Mouse (Mus musculus): ENCODE results near the gene Arvcf.
A peak's percentile ranks its signal among the peaks of the same experiment; 100 is the strongest.

The Arvcf gene

DNA sequence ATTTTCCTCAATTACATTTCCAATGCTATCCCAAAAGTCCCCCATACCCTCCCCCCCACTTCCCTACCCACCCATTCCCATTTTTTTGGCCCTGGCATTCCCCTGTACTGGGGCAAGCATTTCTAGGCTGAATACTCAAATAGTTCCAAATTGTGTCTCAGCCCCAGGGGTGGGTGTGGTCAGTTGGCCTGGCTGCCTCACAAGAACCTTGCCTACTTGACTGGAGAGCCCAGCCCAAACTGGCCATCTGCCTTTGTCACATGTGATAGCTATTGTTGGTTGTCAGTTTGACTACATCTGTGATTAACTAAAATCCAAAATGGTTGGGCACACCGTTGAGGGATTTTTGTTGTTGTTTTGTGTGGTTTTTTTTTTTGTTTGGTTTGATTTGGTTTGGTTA is 9.0 kb downstream of the Arvcf start:
- DNase-seq (ENCODE audit: low spot score), result no peak

DNA sequence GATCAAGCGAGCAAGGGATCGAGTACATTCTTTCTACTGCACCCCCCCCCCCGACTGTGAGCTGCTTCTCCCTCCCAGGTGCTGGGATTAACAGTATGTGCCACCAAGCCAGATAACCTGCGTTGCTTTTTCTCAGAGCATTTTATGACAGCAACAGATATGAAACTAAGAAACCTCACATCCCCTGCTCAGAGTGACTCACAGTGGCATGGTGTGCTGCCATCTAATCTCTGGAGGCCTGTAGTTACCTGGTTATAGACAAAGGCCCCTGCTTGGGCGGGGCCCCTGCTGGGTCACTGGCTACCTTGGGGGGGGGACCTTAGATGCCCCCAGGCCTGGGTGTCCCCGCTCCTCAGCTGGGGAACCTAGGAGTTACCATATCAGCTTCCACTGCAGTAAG is 10.0 kb downstream of the Arvcf start:
- DNase-seq (ENCODE audit: low spot score), result no peak

DNA sequence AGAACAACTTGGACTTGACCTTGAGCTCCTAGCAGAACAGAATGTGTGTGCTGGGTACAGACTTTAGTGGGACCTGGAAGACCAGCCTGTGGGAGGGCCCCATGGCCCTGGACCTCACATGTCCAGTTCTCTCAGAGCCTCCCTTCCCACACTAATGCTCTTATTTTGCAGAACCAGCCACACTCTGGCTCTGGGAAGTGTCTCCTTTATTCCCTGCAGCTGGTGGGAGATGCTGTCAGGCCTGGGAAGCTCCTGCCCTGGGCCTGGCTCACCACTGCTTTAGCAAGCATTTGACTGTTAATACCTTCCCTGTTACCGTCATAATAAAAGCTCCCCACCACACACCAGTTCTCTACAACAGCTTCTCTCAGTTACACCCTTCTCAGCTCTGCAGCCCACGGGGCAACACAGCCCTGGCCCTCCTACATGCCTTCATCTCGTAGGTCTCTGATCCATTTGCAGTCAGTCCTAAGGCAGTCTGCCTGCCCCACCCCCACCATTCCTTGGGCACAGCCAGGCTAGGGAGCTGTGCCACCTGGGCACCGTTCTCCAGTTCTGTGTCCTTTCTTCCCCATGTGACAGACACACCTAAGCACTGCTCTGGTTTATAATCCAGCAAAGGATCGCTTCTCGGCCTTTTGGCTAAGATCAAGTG is 12.3 kb downstream of the Arvcf start:
- no peak for DNase-seq (ENCODE audit: low spot score)

DNA sequence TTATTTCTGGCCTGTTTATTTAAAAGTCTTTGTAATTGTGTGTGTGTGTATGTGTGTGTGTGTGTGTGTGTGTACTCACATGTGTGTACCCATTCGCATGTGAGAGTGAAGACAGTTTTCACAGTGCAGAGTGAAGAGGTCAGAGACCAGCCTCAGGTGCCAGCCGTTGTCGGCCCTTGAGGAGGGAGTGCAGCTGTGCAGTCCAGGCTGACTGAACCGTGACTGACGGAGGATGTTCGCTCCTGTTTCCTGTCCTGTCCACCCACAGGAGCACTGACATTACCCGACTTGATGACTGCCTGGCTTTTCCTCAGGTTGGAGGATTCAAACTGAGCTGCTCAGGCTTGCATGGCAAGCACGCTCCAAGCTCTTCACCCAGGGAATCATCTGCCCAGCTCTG is 15.0 kb downstream of the Arvcf start:
- DNase-seq (ENCODE audit: low spot score), result no peak

DNA sequence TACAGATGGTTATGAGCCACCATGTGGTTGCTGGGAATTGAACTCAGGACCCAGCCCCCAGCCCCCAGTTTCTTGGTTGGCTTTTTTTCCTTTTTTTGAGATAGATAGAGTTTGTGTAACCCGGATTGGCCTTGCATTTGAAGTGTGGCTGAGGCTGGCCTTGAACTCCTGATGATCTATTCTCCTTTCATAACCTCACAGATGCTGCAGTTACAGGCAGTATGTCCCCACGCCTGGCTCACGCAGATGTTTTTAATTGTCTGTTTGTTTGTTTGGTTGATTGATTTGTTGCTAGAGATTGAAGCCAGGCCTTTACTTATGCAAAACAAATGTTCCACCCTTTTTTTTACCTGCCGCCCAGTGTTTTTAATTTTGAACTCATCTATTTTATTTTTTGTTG is 18.9 kb downstream of the Arvcf start:
- DNase-seq (ENCODE audit: low spot score), result no peak

DNA sequence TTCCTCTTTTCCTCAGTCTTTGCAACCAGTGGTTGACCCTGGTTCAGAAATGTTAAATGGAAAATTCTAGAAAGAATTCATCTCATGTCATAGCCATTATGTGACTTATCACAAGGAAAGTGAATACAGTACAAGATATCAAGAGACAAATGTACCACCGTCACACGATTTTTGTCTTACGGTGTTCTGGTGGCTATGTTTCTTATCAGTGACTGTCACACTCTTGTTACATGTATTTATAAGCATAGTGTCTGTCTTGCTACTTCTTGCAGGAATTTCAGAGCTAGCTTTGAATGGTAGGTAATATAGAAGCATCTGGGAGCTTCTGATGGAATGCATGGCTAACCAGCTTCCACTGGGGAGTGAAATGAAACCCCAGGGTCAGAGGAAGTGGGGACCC is 22.2 kb downstream of the Arvcf start:
- no peak for DNase-seq (ENCODE audit: low spot score)

DNA sequence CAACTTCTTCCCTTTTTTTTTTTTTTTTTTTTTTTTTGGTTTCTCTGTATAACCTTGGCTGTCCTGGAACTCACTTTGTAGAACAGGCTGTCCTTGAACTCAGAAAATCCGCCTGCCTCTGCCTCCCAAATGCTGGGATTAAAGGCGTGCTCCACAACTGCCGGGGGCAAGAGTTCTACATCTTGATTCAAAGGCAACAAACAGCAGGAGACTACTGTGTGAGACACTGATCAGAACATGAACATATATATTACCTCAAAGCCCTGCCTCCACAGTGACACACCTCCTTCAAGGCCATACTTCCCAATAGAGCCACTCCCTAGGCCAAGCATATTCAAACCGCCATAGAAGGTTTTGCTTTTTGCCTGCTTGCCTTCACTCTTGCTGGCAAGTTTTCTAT is 25.6 kb downstream of the Arvcf start:
- no peak for DNase-seq (ENCODE audit: low spot score)

DNA sequence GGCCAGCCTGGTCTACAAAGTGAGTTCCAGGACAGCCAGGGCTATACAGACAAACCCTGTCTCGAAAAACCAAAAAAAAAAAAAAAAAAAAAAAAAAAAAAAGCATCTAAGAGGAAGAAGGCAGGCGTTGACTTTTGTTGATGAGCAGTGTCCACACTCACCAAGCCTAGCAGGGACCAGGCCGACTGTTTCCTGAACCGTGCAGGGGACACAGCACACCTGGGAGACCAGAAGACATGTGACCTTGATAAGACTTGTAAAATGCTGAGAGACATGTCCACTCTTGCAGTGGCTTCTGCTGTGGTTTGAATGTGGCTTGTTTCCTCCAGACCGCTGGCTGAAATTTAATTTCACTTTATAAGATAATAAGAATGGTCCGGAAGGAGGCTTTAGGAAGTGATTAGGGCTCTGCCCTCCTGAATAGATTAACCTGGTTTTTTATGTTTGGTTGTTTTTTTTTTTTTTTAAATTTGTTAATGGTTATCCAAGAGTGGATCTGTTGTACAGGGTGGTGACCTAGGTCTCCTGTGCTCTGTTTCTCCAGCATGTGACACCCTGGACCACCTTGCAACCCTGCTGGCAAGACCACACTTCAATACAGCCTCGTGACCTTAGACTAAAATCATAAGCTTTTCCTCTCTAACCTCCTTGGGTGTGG is 28.4 kb downstream of the Arvcf start:
- DNase-seq (ENCODE audit: low spot score), result no peak

DNA sequence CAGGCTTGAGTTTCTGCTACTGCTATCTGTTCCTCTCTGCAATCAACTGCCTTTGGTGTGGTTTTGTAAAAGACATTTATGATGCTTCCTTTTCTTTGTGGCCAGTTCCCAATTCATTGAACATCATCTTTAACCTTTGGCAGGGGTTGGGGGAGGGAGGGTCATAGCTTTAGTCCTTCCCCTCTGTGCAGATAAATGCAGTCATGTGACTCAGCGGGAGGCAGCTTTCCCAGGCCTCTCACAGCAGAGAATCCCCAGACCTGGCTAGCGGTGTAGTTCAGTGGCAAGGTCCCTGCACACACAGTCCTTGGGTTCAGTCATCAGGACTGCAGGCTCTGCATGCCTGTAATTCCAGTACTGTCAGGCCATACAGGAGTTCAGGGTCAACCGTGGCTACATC is 29.2 kb downstream of the Arvcf start:
- DNase-seq (ENCODE audit: low spot score), result peak; percentile 56

DNA sequence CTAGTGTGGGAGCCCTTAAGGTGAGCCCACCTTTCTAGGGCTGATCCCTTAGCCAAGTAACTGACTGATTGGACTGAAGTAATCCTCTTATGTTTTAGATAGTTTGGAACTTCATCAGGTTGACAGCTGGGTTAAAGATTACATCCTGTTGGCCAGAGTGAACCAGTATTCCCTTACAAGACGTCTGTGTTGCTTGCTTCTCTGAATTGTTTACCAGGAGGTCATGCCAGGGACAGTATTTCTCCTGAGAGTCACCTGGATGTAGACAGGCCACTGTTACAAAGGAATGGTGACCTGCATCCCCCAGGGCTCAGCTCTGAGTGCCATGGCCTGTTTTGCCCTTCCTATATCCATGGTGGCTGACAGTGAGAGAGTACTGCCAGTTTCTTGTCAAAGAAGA is 30.5 kb downstream of the Arvcf start:
- no peak for DNase-seq (ENCODE audit: low spot score)

DNA sequence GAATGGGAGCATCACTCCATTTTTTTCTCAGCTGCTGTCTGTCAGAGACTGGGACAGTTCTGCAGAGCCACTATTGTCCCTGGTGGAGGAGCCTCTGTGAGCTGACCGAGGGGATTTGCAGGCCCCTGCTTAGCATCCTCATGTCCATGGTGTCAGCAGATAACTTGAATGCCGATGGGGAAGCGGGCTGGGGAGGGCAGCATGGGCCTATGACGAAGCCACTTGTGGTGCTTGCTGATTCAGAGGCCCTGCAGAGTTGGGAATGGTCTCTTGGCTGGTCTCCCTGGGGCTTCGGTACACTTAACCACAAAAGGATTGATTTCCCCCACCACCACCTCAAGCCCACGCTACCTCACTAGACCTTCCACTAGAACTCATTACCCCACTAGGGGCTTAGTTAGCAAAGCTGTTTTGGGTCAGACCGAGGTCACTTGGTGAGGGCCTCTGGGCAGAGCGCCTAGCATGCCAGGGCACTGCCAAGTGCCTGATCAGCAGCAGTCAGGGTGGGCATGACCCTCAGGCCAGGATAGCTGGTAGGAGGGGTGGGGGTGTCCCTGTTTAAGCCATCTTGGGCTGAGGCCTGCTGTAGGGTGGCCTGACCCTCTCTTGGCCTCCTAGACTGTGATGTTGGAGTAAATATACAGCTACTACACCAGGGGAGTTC is 31.5 kb downstream of the Arvcf start:
- DNase-seq (ENCODE audit: low spot score), result no peak

DNA sequence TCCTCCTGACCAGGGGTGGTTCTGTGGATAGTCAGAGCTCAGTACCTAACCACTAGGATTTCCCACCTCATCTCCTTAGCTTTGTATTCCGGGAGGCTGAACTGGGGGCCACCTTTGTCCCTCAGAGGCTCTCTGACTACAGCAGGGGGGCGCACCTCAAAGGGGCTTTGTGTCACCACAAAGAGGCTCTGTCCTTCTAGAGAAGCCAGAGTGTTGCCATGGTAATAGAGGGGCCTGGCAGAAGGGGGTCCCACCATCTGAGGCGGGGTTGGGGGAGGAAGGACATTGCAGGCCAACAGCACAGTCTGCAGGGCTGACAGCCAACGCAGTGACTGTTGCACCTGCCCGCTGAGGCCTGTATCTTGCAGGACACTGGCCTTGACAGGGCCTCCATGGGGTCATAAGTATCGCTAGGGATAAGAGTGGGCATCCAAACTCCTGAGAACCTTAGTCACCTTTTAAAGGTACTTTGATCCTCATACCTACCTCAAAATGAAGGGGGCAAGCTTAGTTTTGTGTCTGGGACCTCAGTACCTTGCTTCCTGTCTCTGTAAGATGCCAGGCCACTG is 32.6 kb downstream of the Arvcf start:
- peak; percentile 85 for DNase-seq (ENCODE audit: low spot score)

DNA sequence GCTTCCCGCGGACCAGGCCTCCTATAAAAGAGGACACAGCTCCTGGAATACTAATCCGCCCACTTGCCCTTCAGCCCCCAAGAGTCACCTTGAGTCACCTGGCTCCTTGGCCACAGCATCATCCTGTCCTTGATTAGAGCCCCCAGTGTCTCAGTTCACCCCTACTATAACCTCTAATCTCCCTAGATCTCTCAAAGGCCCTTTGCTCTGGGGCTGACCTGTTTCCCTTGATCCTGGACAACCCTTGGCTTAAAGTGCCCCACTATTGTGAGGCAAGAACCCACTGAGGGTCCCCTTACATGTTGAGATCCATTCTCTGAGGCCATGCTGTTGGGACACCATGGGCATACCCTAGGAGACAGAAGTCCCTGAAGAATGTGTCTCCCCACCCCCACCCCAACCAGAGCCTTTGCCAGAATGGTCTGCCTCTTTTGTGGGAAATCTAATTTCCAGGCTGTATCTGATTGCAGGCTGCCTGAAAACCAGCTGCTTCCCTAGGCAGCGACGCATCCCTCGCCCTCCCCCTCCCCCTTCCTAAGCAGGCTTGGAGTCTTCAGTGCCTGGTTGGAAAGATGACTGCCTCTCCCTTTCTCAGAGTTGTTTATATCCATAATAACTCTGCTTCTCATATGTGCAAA is 33.8 kb downstream of the Arvcf start:
- DNase-seq (ENCODE audit: low spot score), result peak; percentile 69

DNA sequence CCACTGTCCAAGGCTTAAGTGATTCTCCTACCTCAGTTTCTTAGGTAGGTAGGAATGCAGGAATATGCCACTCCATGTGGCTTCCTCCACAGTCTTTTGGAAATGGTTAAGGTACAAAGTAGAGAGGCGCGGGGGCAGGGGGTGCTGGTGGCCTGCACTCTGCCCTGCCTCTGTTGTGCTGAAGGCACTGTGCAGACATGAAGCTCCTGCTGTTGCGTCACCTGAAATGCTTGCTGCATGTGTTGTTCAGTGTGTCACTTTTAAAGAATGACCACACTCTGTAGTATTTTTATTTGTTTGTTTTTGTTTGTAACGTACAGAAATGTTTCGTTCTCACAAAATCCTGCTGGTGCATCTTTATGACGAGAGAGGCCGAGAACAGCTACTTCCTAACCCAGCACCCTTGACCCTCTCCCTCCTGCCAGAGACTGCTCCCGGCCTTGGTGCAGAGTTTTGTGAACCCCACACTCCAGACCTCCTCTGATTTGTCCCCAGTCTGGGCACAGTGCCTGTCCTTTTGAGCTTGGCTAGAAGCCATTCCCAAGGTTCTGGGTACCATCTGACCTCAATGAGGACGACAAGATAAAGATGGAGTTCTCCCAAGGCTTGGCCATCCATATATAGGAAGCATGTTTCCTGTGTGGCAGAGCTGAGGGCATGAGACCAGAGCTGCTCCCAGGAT is 35.2 kb downstream of the Arvcf start:
- DNase-seq (ENCODE audit: low spot score), result no peak

DNA sequence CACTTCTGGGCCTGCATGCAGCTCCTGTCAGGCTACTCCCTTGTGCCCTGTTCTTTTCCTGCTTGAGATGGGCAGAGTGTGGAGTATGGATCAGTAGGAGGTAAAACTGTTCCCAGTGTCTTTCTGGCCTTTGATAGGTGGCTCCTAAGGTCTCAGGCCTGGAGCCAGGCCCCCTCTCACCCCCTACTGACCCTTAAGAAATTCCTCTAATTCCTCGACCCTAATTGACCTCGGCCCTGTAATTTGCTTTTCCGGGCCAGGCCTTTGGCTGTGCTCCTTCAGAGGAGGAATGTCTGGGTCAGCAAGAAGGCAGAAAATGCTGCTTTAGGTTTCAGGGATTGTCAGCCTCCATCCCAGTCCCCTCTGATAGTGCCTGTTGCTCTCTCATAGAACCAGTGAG is 35.8 kb downstream of the Arvcf start:
- DNase-seq (ENCODE audit: low spot score), result peak; percentile 75

DNA sequence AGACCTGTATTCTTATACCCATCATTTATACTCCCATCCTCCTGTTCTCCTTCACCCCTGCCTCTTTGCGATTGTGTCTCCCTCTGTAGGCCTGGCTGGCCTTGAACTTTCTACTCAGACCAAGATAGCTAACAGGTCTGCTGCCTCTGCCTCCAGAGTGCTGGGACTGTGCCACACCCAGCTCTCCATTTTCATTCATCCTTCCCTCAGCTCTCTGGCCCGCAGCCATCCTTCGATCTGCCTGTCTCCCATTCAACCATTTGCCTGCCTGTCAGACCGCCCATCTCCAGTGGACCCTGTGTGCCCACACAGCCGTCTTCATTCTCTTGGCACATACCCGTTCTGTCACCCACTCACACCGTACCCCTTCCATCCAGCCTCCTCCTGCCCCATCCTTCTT is 36.2 kb downstream of the Arvcf start:
- no peak for DNase-seq (ENCODE audit: low spot score)

DNA sequence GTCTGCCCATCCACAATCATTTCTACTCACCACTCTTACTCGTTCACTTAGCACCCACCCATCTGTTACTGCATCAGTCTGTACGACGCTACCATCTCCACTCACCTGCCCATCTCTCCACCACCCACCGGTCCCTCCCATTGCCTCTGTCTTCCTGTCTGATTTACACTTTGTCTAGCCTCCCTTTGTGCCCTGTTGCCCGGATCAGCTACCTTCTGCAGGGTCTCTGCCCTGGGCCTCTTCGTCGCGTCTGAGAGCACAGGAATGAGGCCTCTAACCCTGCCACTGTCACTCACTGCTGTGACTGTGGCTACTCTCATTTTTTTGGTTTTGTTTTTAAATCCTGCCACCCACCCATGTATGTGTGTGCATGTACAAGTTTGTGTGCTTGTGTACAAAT is 36.7 kb downstream of the Arvcf start:
- no peak for DNase-seq (ENCODE audit: low spot score)

DNA sequence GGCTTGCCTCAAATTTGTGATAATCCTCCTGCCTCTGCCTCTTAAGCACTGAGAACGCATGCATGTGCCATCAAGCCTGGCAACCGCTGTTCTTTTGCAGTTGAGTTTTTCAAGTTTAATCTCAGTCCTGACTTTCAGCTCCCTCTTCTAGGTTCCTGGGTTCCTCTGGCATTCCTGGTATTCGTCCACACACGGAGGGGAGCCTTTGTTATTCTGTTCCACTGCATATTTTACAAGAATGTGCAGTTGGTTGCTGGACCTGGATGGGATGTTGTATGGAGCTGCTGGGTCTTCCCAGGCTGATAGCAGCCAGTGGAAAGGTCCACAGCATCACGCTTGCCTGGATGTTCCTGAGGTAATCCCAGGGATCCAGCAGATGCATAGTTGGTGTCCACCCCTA is 37.4 kb downstream of the Arvcf start:
- no peak for DNase-seq (ENCODE audit: low spot score)

DNA sequence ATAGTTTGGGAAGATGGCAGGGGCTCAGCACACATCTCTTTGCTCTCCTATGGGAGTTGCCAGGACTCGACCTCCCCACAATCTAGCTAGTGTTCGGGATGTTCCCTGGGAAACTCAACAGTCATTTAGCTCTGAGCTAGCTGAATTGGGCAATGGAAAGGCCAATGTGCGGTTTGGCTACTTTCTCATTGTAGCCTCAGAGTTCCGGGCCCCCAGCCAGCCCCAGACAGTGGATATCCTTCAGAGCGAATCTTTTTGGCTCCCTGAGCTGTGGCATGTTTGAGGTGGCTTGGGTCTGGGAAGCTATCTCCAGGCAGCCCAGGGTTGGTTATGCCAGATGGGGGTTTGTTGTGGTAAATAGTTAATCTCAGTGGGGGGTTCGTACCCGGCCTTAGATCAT is 38.5 kb downstream of the Arvcf start:
- DNase-seq (ENCODE audit: low spot score), result no peak

DNA sequence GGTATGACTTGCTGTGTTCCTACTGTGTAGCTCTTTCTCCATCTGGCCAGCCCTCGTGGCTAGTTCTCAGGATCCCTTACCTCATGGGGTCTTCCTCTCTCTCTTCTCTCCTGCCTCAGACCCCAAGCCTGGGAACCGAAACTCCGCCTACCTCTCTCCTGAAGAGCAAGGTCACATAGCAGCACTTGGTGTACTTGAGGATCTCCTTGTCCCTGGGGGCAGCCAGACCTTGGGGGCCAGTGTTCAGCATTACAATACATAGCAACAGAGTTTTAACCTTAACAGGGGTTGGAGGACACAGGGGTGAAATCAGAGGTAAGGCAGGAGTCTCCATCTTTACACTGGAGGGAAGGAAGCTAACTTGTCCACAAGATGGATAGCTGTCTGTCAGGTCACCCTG is 39.0 kb downstream of the Arvcf start:
- no peak for DNase-seq (ENCODE audit: low spot score)

DNA sequence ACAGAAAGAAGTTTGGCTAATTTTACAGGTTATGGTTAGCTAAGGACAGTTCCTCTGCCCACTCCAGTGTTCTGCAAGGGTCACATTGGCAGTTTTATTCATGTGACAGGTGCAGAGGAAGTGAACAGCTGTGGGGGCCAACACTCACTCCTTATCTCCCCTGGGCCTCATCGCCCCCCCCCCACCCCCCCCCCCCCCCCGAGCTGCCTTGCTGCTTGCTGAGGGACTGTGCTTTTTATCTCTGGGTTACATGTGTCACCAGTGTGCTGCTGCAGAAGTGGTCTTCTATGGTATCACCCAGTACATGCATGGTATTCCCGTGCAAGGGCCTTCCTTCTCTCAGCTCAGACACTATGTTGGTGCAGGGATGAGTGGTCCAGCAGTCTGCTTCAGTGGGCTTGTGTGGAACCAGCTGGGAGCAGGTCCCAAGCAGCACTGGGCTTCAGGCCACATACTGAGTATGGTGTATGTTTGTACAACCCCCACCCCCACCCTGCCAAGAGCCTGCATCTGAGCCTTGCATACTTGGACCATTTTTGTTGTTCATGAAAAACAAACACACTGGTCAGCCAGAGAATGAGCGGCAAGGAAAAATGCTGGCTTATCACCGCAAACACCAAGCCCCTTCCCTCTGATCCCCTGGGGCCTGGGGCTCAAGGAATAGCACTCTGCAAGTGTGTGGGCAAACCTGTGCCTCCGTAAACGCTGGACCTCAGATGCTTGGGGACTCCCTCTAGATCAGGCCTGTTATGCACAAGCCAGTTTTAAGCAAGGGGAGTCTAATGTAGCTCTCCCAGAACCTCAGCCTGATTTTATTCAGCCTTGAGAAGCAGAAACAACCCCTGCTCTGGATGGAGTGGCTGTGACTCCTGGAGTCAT is 40.0 kb downstream of the Arvcf start:
- no peak for DNase-seq (ENCODE audit: low spot score)

Measured in embryo, embryonic 10 days (tissue).